Mouse (Mus musculus) kidney, adult 2 months (tissue): ENCODE measurements around the gene Fam81b.

Experiments used
- CTCF ChIP-seq: fragments of 200-500 bp; conservative IDR thresholded peaks from 2 replicates; pipeline ENCODE4 v1.5.1; 2011; ENCODE audit warnings: low read depth, mild to moderate bottlenecking, control low read depth, low read length, moderate library complexity, mixed read lengths; ENCODE audit not compliant: insufficient read depth, insufficient read length
- POLR2A ChIP-seq: fragments of 200-500 bp; IDR thresholded peaks from one replicate; pipeline ENCODE4 v1.6.1; 2011; ENCODE audit warnings: low read depth, low read length, control low read depth

DNA sequence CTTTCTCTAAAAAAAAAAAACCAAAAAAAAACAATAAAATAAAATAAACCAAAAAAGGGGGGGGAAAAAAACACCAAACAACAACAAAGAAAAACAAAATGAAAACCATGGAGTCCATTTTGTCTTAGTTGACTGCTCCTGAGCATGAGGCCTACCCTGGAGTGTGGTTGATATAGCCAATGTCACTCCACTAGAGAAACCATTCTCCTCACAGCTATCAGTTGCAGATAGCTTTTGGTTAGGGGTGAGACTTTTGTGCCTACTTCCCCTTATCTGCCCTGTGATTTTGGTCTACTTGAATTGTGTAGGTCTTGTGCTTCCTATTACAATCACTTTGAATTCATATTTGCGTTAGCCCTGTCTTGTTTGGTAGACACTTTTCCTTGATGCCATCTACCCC is 147.4 kb downstream of the Fam81b start:
- no peak for TF ChIP-seq POLR2A
- no peak for TF ChIP-seq CTCF
